Mouse (Mus musculus) erythroblast, embryonic 14.5 days (primary cell): Measurements from ENCODE around the gene Hnrnpf.

ENCODE experiments used
- GATA1 ChIP-seq: IDR thresholded peaks from 2 replicates; pipeline ENCODE4 v1.6.1; 2012; ENCODE audit warnings: low read length, inconsistent platforms, mixed read lengths
- TAL1 ChIP-seq: IDR thresholded peaks from 3 replicates; pipeline ENCODE4 v1.6.1; 2012; ENCODE audit warnings: low read length, inconsistent platforms, mixed read lengths

- TF ChIP-seq TAL1: no peak
- no peak for TF ChIP-seq GATA1
Observed at GRCm38 (mm10) chr6:117881997-117882396, 18.1 kb upstream of the Hnrnpf start.
